Mouse (Mus musculus) midbrain, embryonic 12.5 days (tissue): ENCODE measurements around the gene Dennd1a. TPM values are rescaled to one million over a fixed set of nuclear protein-coding genes. Genes with fewer than 3 reads are reported as not detected.

ENCODE experiments used
- ATAC-seq: fragments of 200-750 bp; cut with Nextera tagmentation; 2 replicates; pipeline ENCODE4 v1.8.0; 2017; ENCODE audit warnings: low read depth, moderate TSS enrichment, moderate library complexity; ENCODE audit not compliant: low FRiP score
- H3K27ac ChIP-seq: fragments of 300-500 bp; sonication (generic); replicated peaks from 2 replicates; pipeline ENCODE4 v1.5.1; 2016; ENCODE audit warnings: mild to moderate bottlenecking
- H3K27me3 ChIP-seq: fragments of 300-500 bp; sonication (generic); 2 replicates; pipeline ENCODE4 v1.6.1; 2016; ENCODE audit warnings: mild to moderate bottlenecking
- H3K36me3 ChIP-seq: fragments of 300-500 bp; sonication (generic); 2 replicates; pipeline ENCODE4 v1.6.1; 2016
- H3K4me1 ChIP-seq: fragments of 300-500 bp; sonication (generic); 2 replicates; pipeline ENCODE4 v1.6.1; 2016
- H3K4me2 ChIP-seq: fragments of 300-500 bp; sonication (generic); replicated peaks from 2 replicates; pipeline ENCODE4 v1.6.1; 2016; ENCODE audit warnings: mild to moderate bottlenecking, moderate library complexity
- H3K4me3 ChIP-seq: fragments of 300-500 bp; sonication (generic); 2 replicates; pipeline ENCODE4 v1.5.1; 2016; ENCODE audit warnings: mild to moderate bottlenecking
- H3K9ac ChIP-seq: fragments of 300-500 bp; sonication (generic); replicated peaks from 2 replicates; pipeline ENCODE4 v1.6.1; 2016; ENCODE audit warnings: mild to moderate bottlenecking, moderate library complexity
- H3K9me3 ChIP-seq: fragments of 300-500 bp; sonication (generic); 2 replicates; pipeline ENCODE4 v1.6.1; 2016; ENCODE audit warnings: mild to moderate bottlenecking
- WGBS: fragments of 180-500 bp; shearing (Covaris S2); methylation state at CpG from one replicate; pipeline ENCODE4 v1.1.7; 2016; 5-methylcytosine and 5-hydroxymethylcytosine counted together
- polyA plus RNA-seq: library from polyadenylated mRNA; unstranded; fragments of >200 nt; fragmentation: Nextera tagmentation; extraction: Ambion mirVana; gene quantifications from 2 replicates; pipeline ENCODE4 v1.2.1, GENCODE M21; 2016

Gene Dennd1a
- 25.6 and 26.2 TPM in 2 replicates for polyA plus RNA-seq

- Histone ChIP-seq H3K27me3 (peaks cover 6% of the 10 kb centered on the region; the same call in 1 of the 2 replicates), H3K4me2 (peak within 1 kb of the TSS; percentile 84), H3K36me3 (no peaks in the 10 kb centered on the region), H3K27ac (peak within 1 kb of the TSS; percentile 92), H3K4me1 (peaks cover 17% of the 10 kb centered on the region), H3K4me3 (peak within 1 kb of the TSS; percentile 77), H3K9ac (peak within 1 kb of the TSS; percentile 84), H3K9me3 (no peaks in the 10 kb centered on the region)
- under 1% methylated on average over 81 of the region's 81 CpGs for WGBS
- peak; percentile 96 for ATAC-seq
Measured at GRCm38 (mm10) chr2:38286733-38287551, at the start of gene Dennd1a. Dennd1a (minus strand) TSS chr2:38287390.

GRCm38 (mm10) chr2:38336606-38337005 is 49.4 kb upstream of the Dennd1a start:
- WGBS: under 1% methylated on average over 17 of the region's 17 CpGs
- peak overlapping the region; percentile 22 for H3K4me2 ChIP-seq
- H3K9me3 ChIP-seq: no peaks in the 10 kb centered on the region
- H3K4me1 ChIP-seq: peaks cover 29% of the 10 kb centered on the region
- H3K27me3 ChIP-seq: peaks cover 92% of the 10 kb centered on the region
- no peak overlapping the region for H3K27ac ChIP-seq
- ATAC-seq: no peak
- H3K9ac ChIP-seq: no peak overlapping the region; the same call in 1 of the 2 replicates
- H3K4me3 ChIP-seq: peak overlapping the region; percentile 16
- H3K36me3 ChIP-seq: no peaks in the 10 kb centered on the region

- H3K9ac ChIP-seq: no peak overlapping the region
- H3K9me3 ChIP-seq: no peaks in the 10 kb centered on the region
- peaks cover 12% of the 10 kb centered on the region for H3K4me1 ChIP-seq
- peak; percentile 59; the same call in 1 of the 2 replicates for ATAC-seq
- H3K27me3 ChIP-seq: peaks cover 79% of the 10 kb centered on the region
- H3K4me3 ChIP-seq: no peak overlapping the region
- 0 out of 2 replicates have a peak overlapping the region, but pooled peaks have one; percentile 6 for H3K27ac ChIP-seq
- no peak overlapping the region for H3K4me2 ChIP-seq
- WGBS: 28% methylated on average over 7 of the region's 7 CpGs
- no peaks in the 10 kb centered on the region for H3K36me3 ChIP-seq
Measured at GRCm38 (mm10) chr2:38333586-38334119, 46.5 kb upstream of the Dennd1a start.

- Histone ChIP-seq H3K4me2 (no peak overlapping the region), H3K27ac (no peak overlapping the region), H3K4me1 (no peaks in the 10 kb centered on the region), H3K4me3 (no peak overlapping the region), H3K27me3 (peaks cover 75% of the 10 kb centered on the region), H3K36me3 (no peaks in the 10 kb centered on the region), H3K9me3 (no peaks in the 10 kb centered on the region), H3K9ac (no peak overlapping the region)
- no peak for ATAC-seq
- WGBS: 71% methylated on average over 1 of the region's 1 CpGs
Measured at GRCm38 (mm10) chr2:38326671-38327070, 39.5 kb upstream of the Dennd1a start.

- 82% methylated on average over 8 of the region's 8 CpGs for WGBS
- ATAC-seq: no peak
- H3K4me2 ChIP-seq: no peak overlapping the region
- no peak overlapping the region for H3K4me3 ChIP-seq
- H3K27me3 ChIP-seq: peaks cover 75% of the 10 kb centered on the region
- H3K9me3 ChIP-seq: no peaks in the 10 kb centered on the region
- no peaks in the 10 kb centered on the region for H3K36me3 ChIP-seq
- H3K9ac ChIP-seq: no peak overlapping the region
- H3K27ac ChIP-seq: no peak overlapping the region
- H3K4me1 ChIP-seq: no peaks in the 10 kb centered on the region
Measured at GRCm38 (mm10) chr2:38323380-38323779, 36.2 kb upstream of the Dennd1a start.

GRCm38 (mm10) chr2:38320911-38321310 is 33.7 kb upstream of the Dennd1a start:
- ATAC-seq: no peak
- H3K9ac ChIP-seq: no peak overlapping the region
- peaks cover 52% of the 10 kb centered on the region for H3K27me3 ChIP-seq
- H3K4me3 ChIP-seq: no peak overlapping the region
- H3K36me3 ChIP-seq: no peaks in the 10 kb centered on the region
- H3K4me2 ChIP-seq: no peak overlapping the region
- no peaks in the 10 kb centered on the region for H3K4me1 ChIP-seq
- H3K27ac ChIP-seq: no peak overlapping the region
- 60% methylated on average over 4 of the region's 4 CpGs for WGBS
- H3K9me3 ChIP-seq: no peaks in the 10 kb centered on the region

GRCm38 (mm10) chr2:38319086-38319485 is 31.9 kb upstream of the Dennd1a start:
- Histone ChIP-seq H3K4me3 (no peak overlapping the region), H3K9me3 (no peaks in the 10 kb centered on the region), H3K9ac (no peak overlapping the region), H3K4me2 (no peak overlapping the region), H3K4me1 (no peaks in the 10 kb centered on the region), H3K36me3 (no peaks in the 10 kb centered on the region), H3K27me3 (peaks cover 48% of the 10 kb centered on the region), H3K27ac (no peak overlapping the region)
- no peak for ATAC-seq
- 92% methylated on average over 11 of the region's 11 CpGs for WGBS

- Histone ChIP-seq H3K9me3 (no peaks in the 10 kb centered on the region), H3K4me2 (no peak overlapping the region), H3K27me3 (peaks cover 26% of the 10 kb centered on the region), H3K36me3 (no peaks in the 10 kb centered on the region), H3K9ac (no peak overlapping the region), H3K4me3 (no peak overlapping the region), H3K27ac (no peak overlapping the region), H3K4me1 (no peaks in the 10 kb centered on the region)
- 46% methylated on average over 3 of the region's 3 CpGs for WGBS
- ATAC-seq: no peak
Measured at GRCm38 (mm10) chr2:38313399-38313798, 26.2 kb upstream of the Dennd1a start.

GRCm38 (mm10) chr2:38312921-38313320 is 25.7 kb upstream of the Dennd1a start:
- H3K9ac ChIP-seq: no peak overlapping the region
- no peaks in the 10 kb centered on the region for H3K9me3 ChIP-seq
- H3K27me3 ChIP-seq: peaks cover 27% of the 10 kb centered on the region
- H3K36me3 ChIP-seq: no peaks in the 10 kb centered on the region
- H3K4me2 ChIP-seq: no peak overlapping the region
- H3K27ac ChIP-seq: no peak overlapping the region
- ATAC-seq: no peak
- WGBS: 30% methylated on average over 3 of the region's 3 CpGs
- H3K4me1 ChIP-seq: no peaks in the 10 kb centered on the region
- no peak overlapping the region for H3K4me3 ChIP-seq

- H3K4me1 ChIP-seq: peaks cover under 1% of the 10 kb centered on the region; the same call in 1 of the 2 replicates
- 88% methylated on average over 1 of the region's 1 CpGs for WGBS
- H3K36me3 ChIP-seq: no peaks in the 10 kb centered on the region
- H3K4me2 ChIP-seq: no peak overlapping the region
- no peak overlapping the region for H3K4me3 ChIP-seq
- H3K9ac ChIP-seq: no peak overlapping the region
- no peaks in the 10 kb centered on the region for H3K9me3 ChIP-seq
- no peak overlapping the region for H3K27ac ChIP-seq
- ATAC-seq: no peak
- H3K27me3 ChIP-seq: peaks cover 25% of the 10 kb centered on the region
Measured at GRCm38 (mm10) chr2:38305152-38305551, 18.0 kb upstream of the Dennd1a start.

GRCm38 (mm10) chr2:38300941-38301340 is 13.8 kb upstream of the Dennd1a start:
- Histone ChIP-seq H3K4me2 (no peak overlapping the region), H3K9ac (no peak overlapping the region), H3K9me3 (no peaks in the 10 kb centered on the region), H3K27ac (no peak overlapping the region), H3K4me1 (peaks cover 3% of the 10 kb centered on the region; the same call in 1 of the 2 replicates), H3K36me3 (no peaks in the 10 kb centered on the region), H3K27me3 (peaks cover 22% of the 10 kb centered on the region), H3K4me3 (no peak overlapping the region)
- WGBS: 91% methylated on average over 2 of the region's 2 CpGs
- ATAC-seq: no peak

- no peak overlapping the region for H3K4me3 ChIP-seq
- H3K9me3 ChIP-seq: no peaks in the 10 kb centered on the region
- peaks cover 4% of the 10 kb centered on the region for H3K27me3 ChIP-seq
- WGBS: 94% methylated on average over 4 of the region's 4 CpGs
- ATAC-seq: no peak
- H3K36me3 ChIP-seq: no peaks in the 10 kb centered on the region
- H3K4me2 ChIP-seq: no peak overlapping the region
- no peak overlapping the region for H3K9ac ChIP-seq
- no peak overlapping the region for H3K27ac ChIP-seq
- H3K4me1 ChIP-seq: peaks cover 3% of the 10 kb centered on the region; the same call in 1 of the 2 replicates
Measured at GRCm38 (mm10) chr2:38295939-38296338, 8.7 kb upstream of the Dennd1a start.
